Mouse (Mus musculus) spleen, postnatal 36 days (tissue): ENCODE results near the gene Gm29735.
"Not testable (repeated sequence)": the region's sequence is repeated elsewhere in the genome, so short reads cannot be mapped to it uniquely, and the experiment has no call there.

Experiments used
- DNase-seq, 2 experiments: peaks; one replicate each; pipeline ENCODE4 v3.0.0; 2022; ENCODE audit warnings: low spot score in 2 of 2, mixed read lengths in 1 of 2

The Gm29735 gene

DNA sequence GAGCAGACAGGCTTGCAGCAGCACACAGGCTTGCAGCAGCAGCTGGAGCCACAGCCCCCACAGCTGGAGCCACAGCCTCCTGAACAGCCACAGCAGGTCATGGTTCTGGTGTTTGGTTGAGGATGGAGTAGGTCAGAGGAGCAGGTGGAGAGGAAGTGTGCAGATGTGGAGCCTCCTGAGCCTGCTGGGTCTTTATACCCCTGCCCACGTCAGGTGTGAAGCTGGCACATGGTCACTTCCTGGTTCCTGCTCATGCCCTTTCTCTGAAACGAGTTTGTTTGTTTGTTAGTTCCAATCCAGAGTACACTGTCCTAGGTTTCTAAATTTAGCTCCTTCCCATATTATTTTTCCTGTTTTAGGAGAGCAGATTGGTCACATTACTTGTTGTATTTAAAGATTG is at the start of gene Gm29735:
Gm29735 (minus strand) TSS at position 101 of the 400 bp plus-strand sequence.
- DNase-seq = not testable (repeated sequence)

DNA sequence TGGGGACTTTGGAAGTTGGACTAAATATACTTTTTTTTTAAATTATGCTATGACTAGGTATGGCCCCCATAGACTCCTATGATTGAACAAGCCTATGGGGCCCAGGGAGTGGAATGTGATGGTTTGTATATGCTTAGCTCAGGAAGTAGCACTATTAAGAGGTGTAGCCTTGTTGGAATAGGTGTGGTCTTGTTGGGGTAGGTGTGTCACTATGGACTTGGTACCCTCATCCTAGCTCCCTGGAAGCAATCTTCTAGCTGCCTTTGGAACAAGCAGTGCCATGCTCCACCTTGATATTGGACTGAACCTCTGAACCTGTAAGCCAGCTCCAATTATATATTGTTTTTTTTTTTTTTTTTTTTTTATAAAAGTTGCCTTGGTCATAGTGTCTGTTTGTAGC is 48.6 kb upstream of the Gm29735 start:
- DNase-seq = no peak

DNA sequence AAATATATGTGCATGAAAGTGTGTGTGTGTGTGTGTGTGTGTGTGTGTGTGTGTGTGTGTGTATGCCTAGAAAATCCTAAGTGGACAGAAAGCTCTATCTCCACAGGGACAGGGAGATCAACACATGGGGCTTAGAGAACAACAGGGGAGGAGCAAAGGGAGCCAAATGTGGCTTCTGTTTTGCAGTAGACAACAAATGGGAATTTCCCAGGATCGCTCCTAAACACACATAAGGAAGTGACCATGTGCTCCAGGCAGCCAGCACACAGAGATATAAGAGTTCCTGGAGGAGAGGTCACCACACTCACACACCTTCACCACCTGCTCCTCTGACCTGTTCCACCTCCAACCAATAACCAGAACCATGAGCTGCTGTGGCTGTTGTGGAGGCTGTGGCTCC is 44.2 kb upstream of the Gm29735 start, which contains the start of gene Krtap5-3:
Krtap5-3 (plus strand) TSS at position 301 of the 400 bp plus-strand sequence.
- DNase-seq = no peak

DNA sequence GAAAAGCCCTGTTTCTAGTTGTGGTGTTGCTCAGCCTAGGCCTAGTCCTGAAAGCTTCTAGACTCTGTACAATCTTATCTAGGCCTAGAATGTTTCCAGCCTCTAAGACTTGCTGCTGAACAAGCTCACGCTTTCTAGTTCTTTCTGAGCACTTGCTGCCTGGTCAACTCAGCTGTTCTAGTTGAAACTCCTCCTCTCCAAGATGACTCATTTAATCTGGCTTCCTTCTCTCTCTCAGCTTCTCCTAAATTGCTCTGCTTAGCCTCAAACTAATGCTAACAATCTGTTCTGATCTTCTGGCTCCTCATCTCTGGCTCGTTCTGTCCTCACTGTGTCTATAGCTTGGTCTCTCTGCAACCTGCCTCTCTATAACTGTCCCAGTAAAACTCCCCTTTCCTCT is 41.8 kb upstream of the Gm29735 start:
- no peak for DNase-seq

DNA sequence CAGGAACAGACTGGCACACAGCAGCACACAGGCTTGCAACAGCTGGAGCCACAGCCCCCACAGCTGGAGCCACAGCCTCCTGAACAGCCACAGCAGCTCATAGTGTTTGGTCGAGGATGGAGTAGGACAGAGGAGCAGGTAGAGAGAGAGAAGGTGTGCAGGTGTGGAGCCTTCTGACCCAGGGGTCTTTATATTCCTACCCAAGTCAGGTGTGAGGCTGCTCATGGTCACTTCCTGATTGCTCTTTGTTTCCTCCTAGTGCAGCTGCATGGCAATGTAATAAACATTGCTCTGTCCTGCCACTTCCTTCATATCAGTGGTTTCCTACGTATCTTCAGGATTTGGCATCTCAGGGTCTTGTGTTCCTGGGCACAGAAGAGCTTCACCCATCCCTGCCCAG is 33.4 kb upstream of the Gm29735 start, which contains the start of gene Gm10153:
Gm10153 (minus strand) TSS at position 101 of the 400 bp plus-strand sequence.
- no peak for DNase-seq

DNA sequence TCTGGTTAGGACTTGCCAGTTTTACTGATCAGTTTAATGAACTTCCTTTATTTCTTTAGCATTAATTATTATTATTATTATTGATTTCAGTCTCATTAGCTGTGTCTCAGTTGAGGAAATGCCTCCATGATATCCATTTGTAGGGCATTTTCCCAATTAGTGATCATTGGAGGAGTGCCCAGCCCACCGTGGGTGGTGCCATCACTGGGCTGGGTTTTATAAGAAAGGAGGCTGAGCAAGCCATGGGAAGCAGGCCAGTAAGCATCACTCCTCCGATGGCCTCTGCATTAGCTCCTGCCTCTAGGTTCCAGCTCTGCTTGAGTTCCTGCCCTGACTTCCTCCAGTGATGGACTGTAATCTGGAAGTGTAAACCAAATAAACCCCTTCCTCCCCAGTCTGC is 31.2 kb upstream of the Gm29735 start:
- no peak for DNase-seq

DNA sequence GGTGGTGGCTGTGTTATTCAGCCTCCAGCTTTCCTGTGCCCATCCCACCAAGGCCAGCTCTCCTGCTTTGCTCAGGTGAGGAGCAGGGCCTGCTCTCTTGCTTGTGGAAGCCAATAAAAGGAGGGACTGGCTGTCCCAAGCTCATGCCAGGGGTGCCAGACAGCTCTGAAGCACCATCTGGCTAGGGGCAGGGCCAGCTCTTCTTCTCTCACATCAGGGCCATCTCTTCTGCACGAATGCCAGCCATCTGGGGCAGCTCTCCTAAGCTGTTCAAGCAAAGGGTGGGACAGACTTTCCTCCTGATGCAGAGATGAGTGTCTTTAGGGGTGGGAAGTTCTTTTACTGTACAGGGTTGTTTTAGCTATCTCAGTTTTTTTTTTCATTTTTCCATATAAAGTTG is 24.1 kb upstream of the Gm29735 start:
- no peak for DNase-seq

DNA sequence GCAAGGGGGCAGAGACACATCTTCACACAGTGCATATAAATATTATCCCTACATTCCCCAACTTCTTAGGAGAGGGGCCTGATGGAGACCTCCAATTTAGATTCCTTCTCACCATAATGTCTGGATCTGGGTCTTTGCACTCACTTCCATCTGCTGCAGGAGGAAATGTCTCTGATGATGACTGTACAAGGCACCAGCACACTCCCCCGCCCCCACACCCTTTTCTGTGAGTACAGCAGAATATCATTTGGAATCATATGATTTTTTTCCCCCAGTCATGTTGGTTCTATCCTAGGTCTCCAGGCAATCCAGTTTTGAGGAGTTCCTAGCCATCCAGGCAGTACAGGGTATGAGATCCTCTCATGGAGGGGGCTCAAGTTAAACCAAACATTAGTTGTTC is 21.8 kb upstream of the Gm29735 start:
- no peak for DNase-seq

DNA sequence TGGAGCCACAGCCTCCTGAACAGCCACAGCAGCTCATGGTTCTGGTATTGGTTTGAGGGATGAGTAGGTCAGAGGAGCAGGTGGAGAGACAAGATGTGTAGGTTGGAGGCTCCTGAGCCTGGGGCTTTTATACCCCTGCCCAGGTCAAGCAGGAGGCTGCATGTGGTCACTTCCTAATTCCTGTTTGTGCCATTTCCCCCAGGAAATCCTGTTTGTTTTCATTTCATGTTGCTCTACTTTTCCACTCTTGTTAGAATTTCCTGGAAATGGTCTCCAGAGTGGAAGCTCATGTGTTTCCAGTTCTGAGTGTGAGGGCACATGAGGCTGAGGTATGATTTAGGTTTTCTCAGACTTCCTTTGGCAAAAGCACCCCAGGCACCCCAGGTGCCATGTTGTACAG is 19.0 kb upstream of the Gm29735 start, which contains the start of gene Krtap5-2:
Krtap5-2 (minus strand) TSS at position 101 of the 400 bp plus-strand sequence.
- not testable (repeated sequence) for DNase-seq

DNA sequence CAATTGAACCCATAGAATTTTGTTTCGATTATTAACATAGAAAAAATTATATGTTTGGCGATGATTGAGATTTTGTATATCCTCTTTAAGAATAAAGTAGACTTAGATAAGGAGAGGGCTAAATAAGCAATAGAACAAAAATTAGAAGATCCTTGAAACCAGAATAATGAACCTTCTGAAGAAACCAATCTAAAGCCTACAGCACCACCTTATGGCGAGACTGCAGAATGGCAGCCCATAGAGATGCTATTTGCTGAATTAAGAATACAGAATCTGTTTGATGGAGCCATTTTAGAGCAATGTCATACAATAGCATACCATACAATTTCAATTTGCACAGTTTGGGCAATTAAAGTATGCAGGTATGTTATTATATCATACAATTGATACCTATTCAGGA is 12.9 kb upstream of the Gm29735 start:
- DNase-seq = no peak

DNA sequence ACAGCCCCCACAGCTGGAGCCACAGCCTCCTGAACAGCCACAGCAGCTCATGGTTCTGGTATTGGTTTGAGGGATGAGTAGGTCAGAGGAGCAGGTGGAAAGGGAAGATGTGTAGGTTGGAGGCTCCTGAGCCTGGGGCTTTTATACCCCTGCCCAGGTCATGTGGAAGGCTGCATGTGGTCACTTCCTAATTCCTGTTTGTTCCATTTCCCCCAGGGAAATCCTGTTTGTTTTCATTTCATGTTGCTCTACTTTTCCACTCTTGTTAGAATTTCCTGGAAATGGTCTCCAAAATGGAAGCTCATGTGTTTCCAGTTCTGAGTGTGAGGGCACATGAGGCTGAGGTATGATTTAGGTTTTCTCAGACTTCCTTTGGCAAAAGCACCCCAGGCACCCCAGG is 8.7 kb upstream of the Gm29735 start, which contains the start of gene Gm4553:
Gm4553 (minus strand) TSS at position 101 of the 400 bp plus-strand sequence.
- not testable (repeated sequence) for DNase-seq

DNA sequence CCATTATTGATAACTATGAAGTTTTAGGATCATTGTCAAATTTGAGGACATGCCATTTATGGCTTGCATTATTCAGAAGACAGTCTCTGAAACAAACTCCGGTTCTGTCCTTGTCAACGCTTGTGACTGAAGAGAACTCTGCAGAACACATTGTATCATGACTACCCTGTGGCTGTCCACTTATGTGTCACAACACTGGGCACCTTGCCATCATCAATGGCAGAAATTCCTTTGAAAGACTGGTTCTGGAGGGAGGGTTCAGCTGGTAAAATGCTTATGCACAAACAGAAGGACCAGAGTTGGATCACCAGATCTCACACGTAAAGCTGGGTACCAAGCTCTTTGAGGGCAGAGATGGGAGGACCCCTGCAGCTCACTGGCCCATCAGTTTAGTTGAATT is 2.5 kb upstream of the Gm29735 start:
- DNase-seq = no peak

DNA sequence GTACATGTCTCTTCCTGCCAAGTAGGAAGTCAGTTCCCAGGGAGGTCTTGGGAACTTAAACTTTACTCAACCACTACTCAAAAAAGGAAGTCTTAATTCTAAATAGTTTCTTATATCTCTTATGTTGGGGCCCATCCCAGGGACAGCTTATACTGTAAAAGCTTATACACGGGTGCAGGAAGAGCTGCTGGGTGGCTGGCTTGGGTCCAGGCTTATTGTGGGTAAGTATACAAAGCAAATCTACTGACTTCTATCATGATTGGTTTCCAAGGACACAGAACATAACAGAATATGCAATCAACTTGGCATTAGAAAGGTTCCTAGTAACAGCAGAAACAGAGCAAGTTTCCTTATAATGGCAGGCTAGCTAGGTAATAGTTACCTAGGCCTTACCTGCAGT is 1.6 kb downstream of the Gm29735 start:
- DNase-seq = no peak

DNA sequence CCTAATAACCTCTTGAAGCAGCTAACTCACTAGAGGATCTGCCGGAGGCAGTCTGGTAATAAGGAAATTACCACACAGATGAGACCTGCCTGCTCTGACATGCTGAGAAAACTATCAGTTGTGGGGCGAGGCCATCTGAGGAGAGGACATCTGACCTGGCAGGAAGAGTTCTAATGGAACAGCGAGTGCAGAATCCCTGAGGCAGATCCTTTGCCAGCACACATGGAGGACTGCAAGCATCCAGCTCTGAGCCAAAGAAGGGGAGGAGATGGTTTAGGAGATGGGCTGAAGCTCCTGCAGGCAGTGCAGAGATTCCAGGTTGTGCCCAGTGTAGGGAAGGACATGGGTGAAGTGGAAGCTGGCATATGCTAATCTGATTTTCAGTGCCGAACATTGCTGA is 4.7 kb downstream of the Gm29735 start:
- no peak for DNase-seq

DNA sequence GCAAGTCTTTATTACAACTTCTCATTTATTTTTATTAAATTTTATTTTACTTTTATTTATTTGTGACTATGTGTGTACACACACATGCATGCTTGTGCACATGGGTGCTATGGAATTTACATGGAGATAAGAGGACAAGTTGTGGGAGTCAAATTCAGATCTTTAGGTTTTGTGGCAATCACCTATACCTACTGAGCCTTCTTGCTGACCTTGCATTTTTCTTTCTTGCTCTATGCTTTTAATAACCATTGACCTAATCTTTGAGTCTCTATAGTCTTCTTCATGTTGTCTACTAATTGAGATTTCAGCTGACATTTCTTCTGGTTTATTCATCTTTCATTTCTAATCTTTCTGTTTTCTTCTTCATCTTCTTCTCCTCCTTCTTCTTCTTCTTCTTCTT is 8.3 kb downstream of the Gm29735 start:
- DNase-seq = no peak

DNA sequence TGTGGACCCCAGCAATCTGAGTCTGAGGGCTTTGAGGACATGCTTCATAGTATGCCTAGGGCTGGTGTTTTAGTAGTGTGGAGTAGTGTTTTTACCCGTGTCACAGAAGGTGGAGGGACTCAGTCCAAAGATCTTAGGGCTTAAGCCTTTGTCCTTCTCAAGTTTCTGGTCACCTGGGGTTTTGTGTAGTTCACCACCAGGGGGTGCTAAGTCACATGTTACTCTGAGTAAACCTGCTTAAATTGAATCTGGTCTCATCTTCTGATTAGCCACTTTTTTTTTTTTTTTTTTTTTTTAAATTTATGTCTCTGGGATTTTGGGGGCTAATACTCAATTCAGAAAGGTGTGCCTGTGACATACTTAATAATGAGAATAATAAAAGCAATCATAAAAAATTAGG is 10.9 kb downstream of the Gm29735 start:
- DNase-seq = peak in 1 of 2 experiments; percentile 22

DNA sequence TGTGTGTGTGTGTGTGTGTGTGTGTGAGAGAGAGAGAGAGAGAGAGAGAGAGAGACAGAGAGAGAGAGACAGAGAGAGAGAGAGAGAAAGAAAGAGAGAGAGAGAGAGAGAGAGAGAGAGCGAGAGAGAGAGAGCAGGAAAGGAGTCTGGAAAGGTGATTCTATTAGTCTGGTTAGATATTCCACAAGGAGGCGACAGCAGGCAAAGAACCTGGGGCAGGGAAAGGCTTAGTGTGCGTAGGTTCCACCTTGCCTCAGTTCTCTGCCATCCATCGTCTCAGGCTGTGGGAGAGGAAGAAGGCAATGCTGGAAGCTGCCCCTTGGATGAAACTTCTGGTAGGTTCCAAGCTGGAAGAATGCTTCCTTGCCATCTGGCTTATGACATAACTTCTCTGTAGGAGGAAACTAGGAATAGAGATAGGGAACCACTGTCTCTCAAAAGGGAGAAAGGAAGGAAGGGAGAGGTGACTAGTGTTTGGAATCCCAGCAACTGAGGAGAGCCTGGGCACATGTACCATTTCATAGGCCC is 11.4 kb downstream of the Gm29735 start:
- DNase-seq = no peak

DNA sequence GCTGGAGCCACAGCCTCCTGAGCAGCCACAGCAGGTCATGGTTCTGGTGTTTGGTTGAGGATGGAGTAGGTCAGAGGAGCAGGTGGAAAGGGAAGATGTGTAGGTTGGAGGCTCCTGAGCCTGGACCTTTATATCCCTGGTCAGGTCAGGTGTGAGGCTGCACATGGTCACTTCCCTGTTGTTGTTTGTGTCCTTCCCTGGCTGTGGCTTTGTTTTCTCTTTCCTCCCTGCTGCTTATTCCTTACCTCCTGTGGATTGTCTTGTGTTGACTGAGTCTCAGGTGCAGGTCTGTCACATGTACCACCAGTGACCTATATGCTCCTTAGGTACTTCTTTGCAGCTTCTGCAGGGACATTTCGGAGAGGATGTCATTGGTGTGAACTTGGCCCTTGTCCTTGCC is 12.4 kb downstream of the Gm29735 start, which contains the start of gene Gm45337:
Gm45337 (minus strand) TSS at position 101 of the 400 bp plus-strand sequence.
- no peak for DNase-seq

DNA sequence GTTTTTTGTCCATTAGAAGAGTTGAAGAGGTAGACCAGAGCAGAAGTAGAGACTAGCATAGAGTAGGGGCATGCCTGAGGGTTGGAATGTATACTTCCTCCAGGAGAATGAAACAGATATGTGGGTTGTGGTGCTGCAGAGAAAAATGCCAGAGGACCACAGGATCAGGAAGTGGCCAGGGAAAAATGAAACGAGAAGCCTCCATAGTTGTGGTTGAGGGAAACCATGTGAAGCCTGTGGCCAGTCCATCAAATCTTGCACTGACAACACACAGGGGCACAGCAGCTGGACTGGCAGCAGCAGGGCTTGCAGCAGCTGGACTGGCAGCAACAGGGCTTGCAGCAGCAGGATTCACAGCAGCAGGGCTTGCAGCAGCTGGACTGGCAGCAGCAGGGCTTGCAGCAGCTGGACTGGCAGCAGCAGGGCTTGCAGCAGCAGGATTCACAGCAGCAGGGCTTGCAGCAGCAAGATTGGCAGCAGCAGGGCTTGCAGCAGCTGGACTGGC is 13.4 kb downstream of the Gm29735 start:
- not testable (repeated sequence) for DNase-seq

DNA sequence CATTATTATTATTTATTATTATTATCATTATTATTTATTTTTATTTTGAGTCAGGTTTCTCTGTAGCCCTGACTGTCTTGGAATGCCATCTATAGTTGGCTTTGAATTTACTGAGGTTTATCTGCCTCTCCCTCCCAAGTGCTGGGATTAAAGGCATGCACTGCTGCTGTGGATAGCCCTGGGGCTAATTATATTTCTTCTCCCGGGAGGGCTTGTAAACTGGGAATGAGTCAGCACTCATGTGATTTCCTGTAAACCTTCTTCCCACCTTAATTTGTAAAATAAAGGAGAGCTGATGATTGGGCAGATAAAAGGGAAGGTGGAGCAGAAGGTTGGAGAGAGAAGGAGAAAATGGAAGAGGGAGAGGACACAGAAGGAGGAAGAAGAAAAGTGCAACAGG is 16.2 kb downstream of the Gm29735 start:
- no peak for DNase-seq

DNA sequence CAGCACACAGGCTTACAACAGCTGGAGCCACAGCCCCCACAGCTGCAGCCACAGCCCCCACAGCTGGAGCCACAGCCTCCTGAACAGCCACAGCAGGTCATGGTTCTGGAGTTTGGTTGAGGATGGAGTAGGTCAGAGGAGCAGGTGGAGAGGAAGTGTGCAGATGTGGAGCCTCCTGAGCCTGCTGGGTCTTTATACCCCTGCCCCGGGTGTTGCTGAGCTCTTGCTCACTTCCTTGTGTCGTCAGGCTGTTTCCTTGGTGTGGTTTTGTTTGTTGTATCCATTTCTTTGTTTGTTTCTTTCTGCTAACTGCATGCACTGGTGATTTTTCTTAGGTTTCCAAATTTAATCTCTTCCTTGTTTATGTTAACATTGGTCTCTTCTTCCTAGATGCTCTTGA is 21.0 kb downstream of the Gm29735 start, which contains the start of gene Gm39115:
Gm39115 (minus strand) TSS at position 101 of the 400 bp plus-strand sequence.
- DNase-seq = not testable (repeated sequence)

DNA sequence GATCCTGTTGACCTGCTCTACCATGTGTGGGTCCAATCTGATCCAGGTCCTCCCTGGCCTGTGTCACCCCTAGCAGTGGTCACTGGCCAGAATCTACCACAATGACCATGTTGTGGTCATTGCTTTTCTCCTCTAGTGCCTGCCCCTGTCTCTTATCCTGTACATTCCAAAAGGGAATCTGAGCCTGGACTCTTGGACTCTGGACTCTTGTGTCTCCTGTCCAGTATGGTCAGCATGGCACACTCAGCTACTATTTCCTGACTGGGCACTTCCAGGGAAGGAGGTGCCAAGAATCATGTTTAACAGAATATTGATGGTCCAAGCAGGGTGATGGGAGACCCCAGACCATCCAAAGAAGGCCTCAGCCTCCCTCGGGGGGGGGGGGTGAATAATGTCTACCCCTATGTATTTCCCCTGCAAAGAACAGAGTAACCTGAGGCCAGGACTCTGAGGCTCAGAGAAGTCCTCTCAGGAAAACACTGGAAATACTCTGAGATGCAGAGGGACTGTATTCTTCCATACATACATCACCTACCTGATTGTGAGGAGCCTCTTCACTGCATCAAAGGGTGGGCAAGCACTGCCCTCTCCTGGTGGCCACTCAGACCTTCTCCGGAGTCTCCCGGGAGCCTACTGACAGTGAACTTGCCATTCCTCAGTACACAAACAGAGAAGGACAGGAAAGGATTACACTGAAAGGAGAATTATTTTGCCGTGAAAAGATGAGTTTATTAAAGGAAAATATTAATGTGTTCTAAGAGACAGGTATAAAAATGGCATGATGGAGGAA is 22.5 kb downstream of the Gm29735 start:
- no peak for DNase-seq

DNA sequence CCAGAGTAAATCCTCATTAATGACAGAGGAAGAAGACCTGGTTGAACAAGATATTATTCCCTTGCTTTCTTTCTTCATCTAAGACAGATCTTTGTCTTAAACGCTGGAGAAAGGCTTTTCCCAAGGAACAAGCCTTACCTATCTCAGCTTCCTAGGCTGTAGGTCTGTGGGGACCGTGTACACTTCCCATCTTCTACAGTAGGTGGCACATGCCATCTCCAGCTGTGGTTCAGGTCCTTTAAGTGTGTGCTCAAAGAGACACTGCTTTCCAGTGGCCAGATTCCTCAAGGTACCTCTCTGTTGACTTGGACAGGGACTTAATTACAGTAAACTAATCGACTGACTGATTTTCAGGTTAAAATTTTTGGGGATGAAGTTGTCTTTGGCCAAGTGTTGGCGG is 28.1 kb downstream of the Gm29735 start:
- no peak for DNase-seq
